Mouse (Mus musculus): ENCODE data around the gene Coq3.

- no peak for TF ChIP-seq CTCF (conservative IDR thresholded peaks at IDR 0.05; ENCODE audit: low read length)
- TF ChIP-seq POU5F1 (IDR thresholded peaks at IDR 0.05; ENCODE audit: borderline replicate concordance, low read length): no peak
- TF ChIP-seq NANOG (IDR thresholded peaks at IDR 0.05; ENCODE audit: borderline replicate concordance, low read length): no peak
These were observed 6.4 kb downstream of the Coq3 start for GRCm38 (mm10) chr4:21885831-21886230.

All from E14TG2a.4 (cell line).